Mouse (Mus musculus) megakaryocyte, embryonic 14.5 days (primary cell): ENCODE data around the gene Lrmda.

Experiments
- FLI1 ChIP-seq: IDR thresholded peaks from 2 replicates; pipeline ENCODE4 v1.6.1; 2012; ENCODE audit warnings: low read length, inconsistent platforms, mixed read lengths
- GATA1 ChIP-seq: IDR thresholded peaks from 3 replicates; pipeline ENCODE4 v1.6.1; 2012; ENCODE audit warnings: mixed read lengths, low read length, inconsistent platforms, borderline replicate concordance

DNA sequence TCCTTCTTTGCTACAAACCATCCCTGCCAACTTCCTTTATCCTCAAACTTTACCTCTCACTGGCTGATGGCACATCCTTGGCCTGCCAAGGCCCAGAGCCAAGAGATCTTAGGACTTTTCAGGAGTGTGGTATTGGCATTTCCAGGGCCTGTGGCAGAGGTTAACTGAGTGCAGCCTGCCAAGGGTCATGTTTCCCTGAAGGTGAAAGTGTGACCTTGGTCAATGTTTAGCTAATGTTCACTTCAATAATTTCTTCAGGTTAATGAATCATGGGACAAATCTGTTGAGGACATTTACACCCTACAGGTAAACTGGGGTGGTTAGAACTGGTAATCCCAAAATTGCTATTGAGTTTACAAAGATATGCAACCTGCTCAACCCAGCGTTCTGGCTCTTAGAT is 614.1 kb downstream of the Lrmda start:
- no peak for TF ChIP-seq GATA1
- no peak for TF ChIP-seq FLI1
